Mouse (Mus musculus) embryonic facial prominence, embryonic 10.5 days (tissue): Measurements from ENCODE around the gene Cers5. TPM values are rescaled to one million over a fixed set of nuclear protein-coding genes. Genes with fewer than 3 reads are reported as not detected.

ENCODE experiments used
- DNase-seq: peaks from one replicate; pipeline ENCODE4 v3.0.0-alpha.2; 2017; ENCODE audit warnings: low spot score
- H3K27ac ChIP-seq: fragments of 300-500 bp; sonication (generic); replicated peaks from 2 replicates; pipeline ENCODE4 v1.5.1; 2016; ENCODE audit warnings: mild to moderate bottlenecking
- H3K27me3 ChIP-seq: fragments of 300-500 bp; sonication (generic); replicated peaks from 2 replicates; pipeline ENCODE4 v1.6.1; 2016; ENCODE audit warnings: low read depth, mild to moderate bottlenecking; ENCODE audit not compliant: poor library complexity, severe bottlenecking
- H3K36me3 ChIP-seq: fragments of 300-500 bp; sonication (generic); replicated peaks from 2 replicates; pipeline ENCODE4 v1.6.1; 2016; ENCODE audit warnings: mild to moderate bottlenecking, moderate library complexity
- H3K4me1 ChIP-seq: fragments of 300-500 bp; sonication (generic); 2 replicates; pipeline ENCODE4 v1.6.1; 2016
- H3K4me3 ChIP-seq: fragments of 300-500 bp; sonication (generic); 2 replicates; pipeline ENCODE4 v1.5.1; 2016; ENCODE audit warnings: mild to moderate bottlenecking, moderate library complexity
- H3K9me3 ChIP-seq: fragments of 300-500 bp; sonication (generic); 2 replicates; pipeline ENCODE4 v1.6.1; 2016; ENCODE audit warnings: mild to moderate bottlenecking
- WGBS: fragments of 180-500 bp; shearing (Covaris S2); methylation state at CpG from one replicate; pipeline ENCODE4 v1.1.7; 2016; 5-methylcytosine and 5-hydroxymethylcytosine counted together
- polyA plus RNA-seq: library from polyadenylated mRNA; unstranded; fragments of >200 nt; fragmentation: Nextera tagmentation; extraction: Ambion mirVana; gene quantifications from 2 replicates; pipeline ENCODE4 v1.2.1, GENCODE M21; 2016

Gene Cers5
- polyA plus RNA-seq, 1 experiment from 2014 or later = 63.8 TPM

- WGBS = 96% methylated on average over 4 of the region's 4 CpGs
- Histone ChIP-seq H3K36me3 (peaks cover 68% of the 10 kb centered on the region), H3K27ac (no peak overlapping the region), H3K27me3 (no peaks in the 10 kb centered on the region), H3K9me3 (no peaks in the 10 kb centered on the region), H3K4me1 (peaks cover 59% of the 10 kb centered on the region), H3K4me3 (no peak overlapping the region)
- no peak for DNase-seq
Observed at GRCm38 (mm10) chr15:99805673-99806072, 33.0 kb upstream of the Cers5 start.

- peak overlapping the region; percentile 11 for H3K27ac ChIP-seq
- H3K9me3 ChIP-seq = no peaks in the 10 kb centered on the region
- peaks cover 70% of the 10 kb centered on the region for H3K4me1 ChIP-seq
- 23% methylated on average over 6 of the region's 6 CpGs for WGBS
- H3K4me3 ChIP-seq = 0 out of 2 replicates have a peak overlapping the region, but pooled peaks have one; percentile 0
- peaks cover 74% of the 10 kb centered on the region for H3K36me3 ChIP-seq
- peak; percentile 62 for DNase-seq
- no peaks in the 10 kb centered on the region for H3K27me3 ChIP-seq
Observed at GRCm38 (mm10) chr15:99803186-99803644, 30.5 kb upstream of the Cers5 start.

- 24% methylated on average over 24 of the region's 24 CpGs for WGBS
- Histone ChIP-seq H3K9me3 (no peaks in the 10 kb centered on the region), H3K27me3 (no peaks in the 10 kb centered on the region), H3K27ac (peak overlapping the region; percentile 77), H3K4me3 (peak overlapping the region; percentile 23; the same call in 1 of the 2 replicates), H3K4me1 (peaks cover 61% of the 10 kb centered on the region), H3K36me3 (peaks cover 78% of the 10 kb centered on the region)
- DNase-seq = peak; percentile 67
Observed at GRCm38 (mm10) chr15:99801885-99802572, 29.3 kb upstream of the Cers5 start.

GRCm38 (mm10) chr15:99799706-99800105, 27.0 kb upstream of the Cers5 start:
- 64% methylated on average over 6 of the region's 6 CpGs for WGBS
- no peaks in the 10 kb centered on the region for H3K9me3 ChIP-seq
- H3K4me3 ChIP-seq = no peak overlapping the region
- peaks cover 54% of the 10 kb centered on the region for H3K4me1 ChIP-seq
- H3K36me3 ChIP-seq = peaks cover 75% of the 10 kb centered on the region
- H3K27me3 ChIP-seq = no peaks in the 10 kb centered on the region
- no peak for DNase-seq
- peak overlapping the region; percentile 57 for H3K27ac ChIP-seq

GRCm38 (mm10) chr15:99797898-99798297, 25.2 kb upstream of the Cers5 start:
- Histone ChIP-seq H3K4me3 (no peak overlapping the region), H3K4me1 (peaks cover 41% of the 10 kb centered on the region), H3K9me3 (no peaks in the 10 kb centered on the region), H3K27ac (peak overlapping the region; percentile 35; the same call in 1 of the 2 replicates), H3K27me3 (no peaks in the 10 kb centered on the region), H3K36me3 (peaks cover 80% of the 10 kb centered on the region)
- WGBS = 86% methylated on average over 5 of the region's 5 CpGs
- DNase-seq = no peak

DNA sequence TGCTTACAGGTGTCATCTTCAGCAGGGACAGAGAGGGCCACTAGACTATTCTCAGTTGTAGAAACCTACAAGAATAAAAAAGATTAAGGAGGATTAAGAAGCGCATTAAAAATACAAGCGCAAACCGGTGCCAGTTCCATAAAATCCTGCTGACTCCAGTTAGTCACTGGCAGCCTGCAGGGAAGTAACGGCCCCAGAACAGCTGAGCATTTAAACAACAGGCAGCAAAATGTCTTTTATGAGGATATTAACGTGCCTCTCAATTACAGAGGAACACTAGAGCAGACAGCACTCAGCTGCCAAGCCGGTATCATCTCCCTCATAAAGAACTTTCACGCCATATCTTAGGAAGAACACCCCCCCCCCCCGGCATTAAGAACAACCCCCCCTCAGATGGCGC, 24.1 kb upstream of the Cers5 start:
- no peak for DNase-seq
- WGBS = 89% methylated on average over 9 of the region's 9 CpGs
- peaks cover 91% of the 10 kb centered on the region for H3K36me3 ChIP-seq
- H3K9me3 ChIP-seq = no peaks in the 10 kb centered on the region
- no peaks in the 10 kb centered on the region for H3K27me3 ChIP-seq
- no peak overlapping the region for H3K27ac ChIP-seq
- peaks cover 29% of the 10 kb centered on the region for H3K4me1 ChIP-seq
- no peak overlapping the region for H3K4me3 ChIP-seq

DNA sequence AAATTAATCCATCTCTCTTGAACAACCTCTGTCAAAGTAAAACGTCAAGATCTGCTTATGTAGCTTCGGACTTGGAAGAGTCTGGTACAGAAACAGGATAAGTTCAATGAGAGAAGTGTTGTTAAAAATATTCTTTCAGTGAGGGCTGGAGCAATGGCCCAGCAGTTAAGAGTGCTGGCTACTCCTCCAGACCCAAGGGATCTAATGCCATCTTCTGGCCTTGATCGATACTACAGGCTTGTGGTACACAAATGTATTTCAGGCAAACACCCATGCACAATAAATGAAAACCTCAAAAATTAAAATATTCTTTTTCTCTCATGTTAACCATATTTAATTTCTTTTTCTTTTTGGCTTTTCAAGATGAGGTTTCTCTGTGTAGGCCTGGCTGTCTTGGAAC, 23.4 kb upstream of the Cers5 start:
- Histone ChIP-seq H3K9me3 (no peaks in the 10 kb centered on the region), H3K27me3 (no peaks in the 10 kb centered on the region), H3K36me3 (peaks cover 93% of the 10 kb centered on the region), H3K27ac (no peak overlapping the region), H3K4me1 (peaks cover 25% of the 10 kb centered on the region), H3K4me3 (no peak overlapping the region)
- no peak for DNase-seq
- WGBS = 90% methylated on average over 3 of the region's 3 CpGs

DNA sequence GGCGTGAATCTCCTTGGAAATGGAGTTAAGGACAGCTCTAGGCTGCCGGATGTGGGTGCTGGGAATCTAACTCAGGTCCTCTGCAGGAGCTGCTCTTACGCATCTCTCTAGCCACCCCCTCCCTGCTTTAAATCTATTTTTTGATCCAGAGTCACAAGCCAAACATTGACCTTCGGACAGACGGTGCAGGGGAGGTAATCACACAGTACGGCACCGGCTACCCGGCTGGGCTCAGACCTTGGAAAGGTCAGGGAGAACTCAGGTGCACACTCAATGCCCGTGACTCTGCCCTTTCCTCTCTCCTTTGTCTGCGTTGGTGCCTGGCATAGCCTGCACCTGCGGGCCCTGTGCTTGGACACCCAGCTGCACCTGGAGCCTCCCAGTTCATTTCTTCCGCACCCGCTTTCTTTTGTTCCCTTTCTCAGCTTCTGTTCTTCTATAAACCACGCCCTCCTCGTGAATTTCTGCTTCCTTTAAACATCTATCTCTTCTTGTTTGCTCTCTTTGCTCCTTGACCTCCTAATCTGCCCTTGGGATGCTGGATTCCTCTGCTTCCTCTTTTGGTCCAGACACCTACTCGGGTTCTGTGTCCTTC, 19.6 kb upstream of the Cers5 start:
- H3K27me3 ChIP-seq = no peaks in the 10 kb centered on the region
- no peak overlapping the region for H3K27ac ChIP-seq
- H3K36me3 ChIP-seq = peaks cover 96% of the 10 kb centered on the region
- H3K4me1 ChIP-seq = no peaks in the 10 kb centered on the region
- H3K9me3 ChIP-seq = no peaks in the 10 kb centered on the region
- WGBS = 95% methylated on average over 16 of the region's 16 CpGs
- DNase-seq = no peak
- no peak overlapping the region for H3K4me3 ChIP-seq

DNA sequence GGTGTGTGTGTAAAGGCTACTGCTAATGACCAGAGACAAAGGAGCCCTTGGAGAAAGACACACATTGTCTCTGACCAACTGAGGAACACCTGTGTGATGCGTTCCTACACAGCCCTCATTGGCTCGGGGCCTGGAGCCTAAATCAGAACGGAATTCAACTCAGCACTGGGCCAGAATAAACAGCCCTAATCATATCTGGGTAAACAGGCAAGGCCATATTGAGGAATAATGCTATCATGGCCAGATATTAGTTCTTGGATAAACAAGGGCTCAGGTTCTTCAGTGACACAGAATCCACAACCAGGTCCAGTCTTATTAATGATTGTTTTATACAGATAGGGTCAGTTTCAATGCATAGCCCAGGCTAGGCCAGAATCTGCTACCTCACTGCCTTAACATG, 18.3 kb upstream of the Cers5 start:
- 92% methylated on average over 3 of the region's 3 CpGs for WGBS
- H3K36me3 ChIP-seq = peaks cover 96% of the 10 kb centered on the region
- no peak overlapping the region for H3K4me3 ChIP-seq
- no peaks in the 10 kb centered on the region for H3K9me3 ChIP-seq
- DNase-seq = no peak
- H3K4me1 ChIP-seq = no peaks in the 10 kb centered on the region
- H3K27ac ChIP-seq = no peak overlapping the region
- no peaks in the 10 kb centered on the region for H3K27me3 ChIP-seq

DNA sequence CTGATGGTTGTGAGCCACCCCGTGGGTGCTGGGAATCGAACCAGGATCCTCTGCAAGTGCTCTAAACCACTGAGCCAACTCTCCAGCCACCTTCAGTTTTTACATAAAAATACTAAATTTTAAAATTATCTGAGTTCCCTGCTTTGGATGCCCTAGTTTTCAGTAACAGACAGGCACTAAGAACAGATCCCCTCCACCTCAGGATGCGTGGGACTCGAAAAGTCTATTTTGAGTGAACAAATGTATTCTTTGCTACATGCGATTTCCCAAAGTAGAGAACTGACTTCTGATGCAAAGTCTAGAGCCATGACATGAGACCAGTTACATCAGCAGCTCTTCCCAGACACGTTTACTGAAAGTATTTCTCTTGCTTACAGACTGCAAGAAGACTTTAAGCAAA, 17.8 kb upstream of the Cers5 start:
- no peak for DNase-seq
- H3K4me1 ChIP-seq = no peaks in the 10 kb centered on the region
- no peak overlapping the region for H3K27ac ChIP-seq
- peaks cover 96% of the 10 kb centered on the region for H3K36me3 ChIP-seq
- H3K4me3 ChIP-seq = no peak overlapping the region
- no peaks in the 10 kb centered on the region for H3K9me3 ChIP-seq
- H3K27me3 ChIP-seq = no peaks in the 10 kb centered on the region
- WGBS = 92% methylated on average over 6 of the region's 6 CpGs

DNA sequence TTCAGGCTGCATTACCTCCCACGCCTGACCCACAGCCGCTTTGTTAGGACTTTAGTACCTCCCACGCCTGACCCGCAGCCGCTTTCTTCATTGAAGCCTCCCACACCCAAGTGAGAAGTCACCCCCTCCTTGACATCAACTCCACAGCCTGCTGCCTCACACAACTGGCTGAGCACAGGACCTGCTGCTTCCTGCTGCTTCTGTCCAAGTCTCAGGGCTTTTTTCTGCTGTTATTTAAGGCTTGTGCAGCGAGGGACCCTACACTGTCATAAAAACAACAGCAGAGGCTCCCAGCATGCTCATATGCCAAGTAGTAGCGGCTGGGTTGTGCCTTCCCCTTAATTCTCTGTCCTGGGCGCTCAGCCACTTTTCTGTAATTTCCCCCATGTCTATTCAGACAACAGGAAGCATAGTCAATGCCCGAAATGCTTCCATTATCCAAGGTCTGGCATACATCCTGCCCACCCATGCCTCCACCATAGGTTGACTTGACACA, 15.0 kb upstream of the Cers5 start:
- DNase-seq = no peak
- no peak overlapping the region for H3K27ac ChIP-seq
- H3K4me1 ChIP-seq = no peaks in the 10 kb centered on the region
- H3K36me3 ChIP-seq = peaks cover 98% of the 10 kb centered on the region
- no peaks in the 10 kb centered on the region for H3K9me3 ChIP-seq
- WGBS = 88% methylated on average over 9 of the region's 9 CpGs
- no peaks in the 10 kb centered on the region for H3K27me3 ChIP-seq
- no peak overlapping the region for H3K4me3 ChIP-seq

GRCm38 (mm10) chr15:99778677-99779335, 6.1 kb upstream of the Cers5 start:
- no peak for DNase-seq
- Histone ChIP-seq H3K36me3 (peaks cover 61% of the 10 kb centered on the region), H3K4me3 (no peak overlapping the region), H3K27ac (no peak overlapping the region), H3K27me3 (no peaks in the 10 kb centered on the region), H3K4me1 (peaks cover 2% of the 10 kb centered on the region; the same call in 1 of the 2 replicates), H3K9me3 (no peaks in the 10 kb centered on the region)
- WGBS = 93% methylated on average over 16 of the region's 16 CpGs
